Mouse (Mus musculus) gastrocnemius, postnatal 14 days (tissue): Measurements from ENCODE around the gene Sycp3. TPM values are rescaled to one million over a fixed set of nuclear protein-coding genes. Genes with fewer than 3 reads are reported as not detected.
A peak's percentile ranks its signal among the peaks of the same experiment; 100 is the strongest.
"Not testable (repeated sequence)": the region's sequence is repeated elsewhere in the genome, so short reads cannot be mapped to it uniquely, and the experiment has no call there.

Experiments
- DNase-seq: peaks from one replicate; pipeline ENCODE4 v3.0.0; 2021; ENCODE audit warnings: mixed read lengths
- intact Hi-C: fragments of 180-260 bp; cut with DNase I; formaldehyde crosslinking; loops from one replicate; pipeline ENCODE4 v1.15.1; 2025; ENCODE audit warnings: low total_unique reads
- total RNA-seq, 2 experiments: library from RNA; stranded (reverse); gene quantifications; 2 replicates each; pipeline ENCODE4 v1.2.3; 2021

Sycp3 gene
- total RNA-seq, 2 experiments from 2014 or later = not detected

DNA sequence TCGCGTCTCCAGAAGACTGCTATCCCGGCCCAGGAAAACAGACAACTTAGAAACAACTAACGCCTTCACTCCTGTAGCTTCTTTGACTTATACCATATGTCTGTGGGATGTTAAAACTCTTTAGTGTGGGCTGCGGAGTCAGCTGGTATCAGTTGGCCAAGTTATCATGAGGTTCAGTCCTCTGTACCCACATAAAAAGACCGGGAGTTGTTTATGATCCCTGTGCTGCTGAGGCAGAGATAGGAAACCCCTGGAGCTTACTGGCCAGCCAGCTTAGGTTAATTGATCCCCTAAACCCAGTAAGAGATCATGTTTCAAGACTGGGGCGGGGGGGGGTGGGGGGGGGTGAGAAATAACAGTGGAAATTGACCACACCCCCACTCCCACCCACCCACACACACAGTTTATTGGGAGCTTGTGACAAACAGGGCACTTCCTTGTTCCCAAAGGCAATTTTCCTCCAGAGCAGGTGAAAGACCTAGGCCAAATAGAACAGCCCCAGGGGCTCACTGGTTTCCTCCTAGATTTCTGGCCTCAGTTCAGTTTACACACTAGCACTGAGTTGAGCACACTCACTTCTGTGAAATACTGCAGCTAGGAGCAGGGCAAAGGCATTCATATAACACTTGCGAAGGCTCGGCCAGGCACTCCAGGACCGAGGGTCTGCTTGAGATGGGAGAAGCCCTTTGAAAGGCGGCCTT is 37.6 kb downstream of the Sycp3 start:
- intact Hi-C loops = no loop called here
- DNase-seq = no peak

DNA sequence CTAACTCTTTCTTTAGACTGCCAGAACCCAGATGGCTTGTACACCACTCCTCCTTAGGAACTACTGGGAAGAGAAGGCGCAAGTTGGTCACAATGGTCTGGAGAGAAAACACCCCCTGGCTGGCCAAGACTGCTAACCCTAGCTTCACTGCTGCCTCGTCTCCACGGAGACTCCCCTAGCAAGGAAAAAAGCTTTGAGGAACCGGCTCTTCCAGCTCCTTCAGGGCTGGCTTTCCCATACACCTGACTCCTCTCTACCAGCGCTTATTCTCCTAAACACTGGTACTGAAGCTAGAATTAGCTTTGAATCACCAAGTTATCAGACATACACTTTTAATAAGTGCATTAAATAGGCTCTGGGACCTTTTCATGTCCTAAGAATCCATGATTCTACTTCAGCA is 40.6 kb downstream of the Sycp3 start:
- no peak for DNase-seq
- intact Hi-C loops = no loop called here

DNA sequence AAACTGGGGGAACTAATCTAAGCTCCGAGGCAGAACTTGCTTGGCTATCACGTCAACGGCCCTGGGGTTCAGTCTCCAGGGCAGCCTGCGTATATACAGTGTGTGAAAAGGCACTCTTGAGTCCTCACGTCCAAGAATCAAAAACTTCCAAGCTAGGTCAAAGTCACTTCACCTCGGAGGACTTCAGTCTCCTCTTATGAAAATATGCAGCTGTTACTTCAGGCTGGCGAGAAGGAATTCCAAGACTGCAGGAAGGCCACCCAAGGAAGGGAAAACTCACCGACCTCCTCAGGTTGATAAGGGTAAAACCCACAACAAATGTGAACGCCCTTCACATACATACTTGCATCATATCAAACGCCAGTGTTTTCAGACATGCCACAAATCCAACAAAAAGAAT is 42.0 kb downstream of the Sycp3 start:
- DNase-seq = no peak
- intact Hi-C loops = no loop called here

DNA sequence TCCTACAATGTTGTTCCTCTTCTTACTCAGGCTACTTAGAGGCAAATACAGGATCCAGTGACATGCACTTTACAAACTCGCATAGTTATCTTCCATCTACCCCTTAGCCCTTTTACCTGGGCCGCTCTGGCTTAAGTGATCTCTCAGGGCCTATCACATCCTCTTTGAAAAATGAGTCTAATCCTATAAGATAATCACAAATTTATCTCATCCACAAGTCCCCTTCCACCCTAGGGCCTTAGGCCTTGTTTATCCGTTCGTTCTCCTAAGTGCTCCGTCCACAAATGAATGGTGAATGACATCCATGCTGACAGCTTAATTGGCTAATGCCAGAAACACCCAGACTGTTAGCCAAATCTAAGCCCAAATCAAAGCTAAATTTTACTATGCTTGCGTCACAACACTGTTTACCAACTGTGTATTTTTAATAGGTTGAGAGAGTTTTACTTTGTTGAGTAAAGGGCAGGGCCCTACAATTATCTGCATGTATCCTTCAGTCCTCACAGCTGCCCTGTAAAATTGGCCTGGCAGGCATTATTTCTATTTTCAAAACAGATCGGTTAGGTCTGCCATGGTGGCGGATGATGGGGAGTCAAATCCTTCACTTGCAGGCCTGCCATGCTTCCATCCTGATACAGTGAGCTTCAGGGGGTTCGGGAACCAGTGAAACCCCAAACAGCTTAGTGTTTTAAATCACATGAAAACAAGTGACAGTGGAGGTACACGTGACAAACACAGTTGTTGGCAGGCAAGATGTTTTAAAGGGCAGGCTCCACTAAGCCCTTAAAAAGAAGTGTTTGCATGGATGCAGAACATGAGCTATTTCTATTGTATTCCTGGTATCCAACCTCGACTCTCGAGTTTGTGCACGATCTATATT is 42.8 kb downstream of the Sycp3 start:
- intact Hi-C loops = no loop called here
- no peak for DNase-seq

DNA sequence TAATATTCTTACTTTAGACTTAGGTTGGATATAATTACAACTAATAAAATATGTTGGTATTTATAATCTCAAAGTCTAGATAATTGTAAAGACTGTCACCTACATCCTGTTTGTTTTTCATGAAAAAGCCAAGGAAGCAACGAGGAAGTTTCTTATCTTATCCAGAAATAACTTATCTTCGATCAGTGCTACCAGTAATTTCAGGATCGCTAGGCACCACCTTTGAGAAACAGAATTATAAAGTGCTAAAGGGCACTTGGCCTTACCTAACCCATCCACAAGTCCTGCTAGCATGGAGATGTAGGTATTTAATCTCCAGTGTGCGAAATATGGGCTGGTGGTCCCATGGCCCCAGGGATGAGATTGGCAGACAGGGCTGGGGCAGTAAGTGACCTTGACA is 43.5 kb downstream of the Sycp3 start:
- intact Hi-C loops = no loop called here

DNA sequence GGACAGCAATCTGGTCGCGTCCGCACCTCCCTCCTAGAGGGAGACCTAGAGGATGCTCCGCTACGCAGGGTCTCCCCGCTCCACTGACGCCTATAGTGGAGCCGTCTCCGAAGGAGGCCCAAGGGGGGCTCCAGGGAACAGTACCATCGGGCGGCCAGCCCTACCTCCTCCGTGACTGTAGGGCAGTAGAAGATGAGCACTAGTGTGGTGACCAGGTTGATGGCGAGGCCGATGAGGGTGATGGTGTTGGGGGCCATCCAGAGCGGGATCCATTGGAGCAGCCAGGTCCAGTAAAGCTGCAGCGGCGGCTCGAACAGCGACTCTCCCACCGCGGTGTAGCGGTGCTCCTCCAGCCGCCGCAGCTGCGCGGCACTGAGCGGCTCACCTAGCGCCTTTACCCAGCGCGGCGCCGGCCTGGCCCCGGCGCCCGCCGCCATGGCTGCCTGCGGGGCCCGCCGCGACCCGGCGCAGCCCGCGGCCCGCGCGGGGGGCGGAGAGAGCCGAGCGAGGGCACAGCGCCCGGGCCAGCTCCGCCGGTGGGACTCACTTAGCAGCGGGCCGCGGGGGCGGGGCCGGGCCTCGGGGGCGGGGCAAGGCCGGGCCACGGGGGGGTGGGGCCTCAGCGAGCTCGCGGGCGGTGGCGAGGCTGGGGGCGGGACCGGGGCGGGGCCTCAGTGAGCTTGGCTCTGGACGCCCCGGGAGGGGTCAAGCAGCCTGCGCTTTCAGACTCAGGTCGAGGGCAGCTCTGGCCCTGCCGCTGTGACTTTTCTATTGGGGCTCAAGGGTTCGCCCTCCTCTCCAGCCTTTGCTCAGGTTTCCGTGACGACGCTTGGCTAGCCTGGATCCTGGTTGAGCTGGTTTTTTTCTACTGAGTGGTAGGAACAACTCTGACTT is 44.3 kb downstream of the Sycp3 start, which contains the start of gene Chpt1:
Gene Chpt1 (minus strand): TSS at position 653 of the 894 bp plus-strand sequence.
- intact Hi-C loops = no loop called here
- DNase-seq = peak; percentile 92

More for the DNA sequence above, 43.5 kb downstream of the Sycp3 start:
- DNase-seq = no peak

DNA sequence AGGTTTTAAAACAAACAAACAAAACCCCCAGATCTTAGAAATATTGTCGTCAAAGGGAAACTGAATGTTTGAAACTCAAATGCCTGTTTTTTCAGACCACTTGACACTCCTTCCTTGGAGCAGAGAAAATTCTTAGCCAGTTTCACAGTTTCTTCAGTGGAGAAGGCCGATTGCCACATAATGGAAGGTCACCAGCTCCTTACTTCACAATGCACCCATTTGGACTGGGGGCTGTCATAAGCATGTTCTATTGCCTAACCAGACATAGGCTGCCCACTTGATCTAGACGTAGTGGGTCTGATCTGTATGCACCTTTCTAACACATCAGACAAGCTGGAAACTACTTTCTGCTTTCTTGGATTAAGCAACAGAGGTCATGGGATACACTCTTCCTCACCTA is 45.1 kb downstream of the Sycp3 start:
- DNase-seq = no peak
- intact Hi-C loops = no loop called here

DNA sequence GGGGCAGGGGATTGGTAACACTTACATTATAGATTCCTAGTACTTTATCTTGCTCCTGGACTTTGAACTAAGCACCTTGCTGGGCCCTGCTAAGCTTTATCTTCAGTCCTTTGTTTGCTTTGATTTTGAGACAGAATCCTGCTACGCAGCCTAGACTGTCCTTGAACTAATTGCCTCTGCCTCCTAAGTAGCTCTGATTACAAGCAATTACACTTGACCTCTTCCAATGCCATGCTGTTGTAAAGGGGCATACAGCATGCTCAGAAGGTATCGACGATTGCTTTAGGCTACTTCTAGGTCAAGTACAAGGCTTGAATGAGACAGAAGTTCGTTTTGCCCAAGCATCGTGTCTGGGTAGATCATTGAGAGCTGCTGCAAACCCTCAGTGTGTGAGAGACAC is 45.9 kb downstream of the Sycp3 start:
- no peak for DNase-seq
- intact Hi-C loops = no loop called here

DNA sequence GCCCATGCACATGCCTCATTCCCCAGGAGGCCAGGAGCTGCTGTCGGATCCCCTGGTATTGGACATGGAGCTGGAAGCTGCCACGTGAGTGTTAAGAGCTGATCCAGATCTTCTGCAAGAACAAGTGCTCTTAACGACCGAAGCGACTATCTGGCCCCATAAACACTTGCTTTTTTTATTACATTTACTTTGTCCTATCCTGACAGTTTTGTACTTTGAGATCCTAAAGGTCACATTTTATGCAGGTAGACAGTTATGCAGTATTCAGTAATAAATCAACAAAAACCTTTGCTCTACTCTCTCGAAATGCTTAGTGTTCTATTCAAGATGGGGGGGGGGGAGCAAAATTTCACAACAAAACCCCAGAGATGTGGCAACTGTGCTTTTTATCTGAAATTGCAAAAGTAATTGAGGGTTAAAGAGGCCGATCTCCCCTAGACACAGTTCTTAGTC is 48.3 kb downstream of the Sycp3 start:
- intact Hi-C loops = no loop called here
- no peak for DNase-seq

DNA sequence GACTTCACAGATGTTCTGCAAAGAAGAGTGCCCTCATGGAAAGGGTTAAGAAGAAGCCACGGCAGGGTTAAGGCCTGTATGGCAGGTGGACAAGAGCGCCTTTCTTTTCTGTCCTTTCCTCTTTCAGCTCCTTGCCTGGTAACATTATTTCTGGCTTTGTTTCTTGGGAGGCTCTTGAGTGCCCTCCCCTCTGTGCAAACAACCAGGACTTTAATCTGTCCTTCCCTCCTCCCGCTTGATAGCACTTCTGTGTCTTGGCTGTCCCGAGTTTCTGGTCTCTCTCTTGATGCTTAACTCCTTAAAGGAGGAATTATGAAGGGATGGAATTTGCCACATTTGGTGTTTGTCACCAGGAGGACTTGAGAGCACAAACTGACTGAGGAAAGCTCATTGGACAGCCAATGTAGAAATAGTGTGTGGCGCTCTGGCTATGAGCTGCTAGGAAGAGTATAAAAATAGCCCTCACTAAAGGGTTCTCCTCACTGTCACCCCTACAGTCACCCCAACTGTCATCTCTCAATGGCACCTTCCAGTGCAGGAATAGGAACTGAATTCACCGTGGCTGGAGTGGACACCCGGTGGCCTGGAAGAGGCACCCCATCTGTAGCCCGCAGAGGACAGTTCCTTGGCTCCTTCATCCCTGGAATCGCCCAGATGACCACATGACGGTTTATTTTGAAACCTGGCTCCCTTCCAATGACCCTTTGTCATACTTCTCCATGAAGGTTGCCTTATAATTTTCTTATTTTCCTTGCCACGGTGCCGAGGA is 51.3 kb downstream of the Sycp3 start:
- intact Hi-C loops = no loop called here

DNA sequence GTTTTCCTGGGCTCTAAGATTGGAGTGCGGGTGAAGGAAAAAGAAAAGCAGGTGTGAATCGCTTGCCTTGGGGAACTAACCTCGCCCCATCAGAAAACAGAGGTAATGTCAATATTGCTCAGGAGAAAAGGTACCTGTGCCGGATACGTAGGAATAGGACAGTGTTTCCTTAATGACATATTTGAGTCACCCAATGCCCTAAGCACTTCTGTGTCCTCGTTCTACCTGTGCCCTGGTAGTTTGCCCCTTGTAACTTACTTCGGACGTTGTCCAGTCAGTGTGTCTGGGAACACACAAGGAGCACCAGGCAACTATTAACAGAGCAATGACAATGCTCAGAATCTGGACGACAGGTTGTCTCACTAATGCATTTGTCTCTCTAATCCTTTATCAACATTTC is 52.0 kb downstream of the Sycp3 start:
- DNase-seq = no peak
- intact Hi-C loops = no loop called here

More for the DNA sequence above, 51.3 kb downstream of the Sycp3 start:
- peak; percentile 12 for DNase-seq

DNA sequence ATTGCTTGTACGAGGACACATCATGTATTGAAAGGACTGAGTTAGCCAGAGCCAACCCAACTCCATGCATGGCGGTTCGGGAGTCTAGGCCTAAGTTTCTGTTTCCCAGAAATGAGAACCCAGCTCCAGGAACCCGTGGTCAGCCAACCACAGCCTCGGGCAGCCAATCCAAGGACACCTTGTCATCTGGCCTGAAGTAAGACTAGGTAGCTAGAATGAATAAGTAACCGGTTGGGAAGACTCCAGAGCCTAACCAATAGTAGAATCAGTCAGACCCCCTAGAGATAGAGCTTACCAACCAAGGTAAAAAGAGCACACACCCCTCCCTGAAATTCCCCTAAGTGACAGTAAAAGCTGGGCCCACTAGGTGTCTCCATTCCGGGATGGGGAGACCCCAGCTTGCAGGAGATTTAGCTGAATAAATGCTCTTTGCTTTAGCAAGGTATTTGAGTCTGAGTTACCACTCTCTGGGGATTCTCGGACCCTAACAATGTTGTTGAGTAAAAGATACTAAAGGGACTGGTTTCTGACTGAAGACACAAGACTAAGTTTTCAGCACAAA is 54.3 kb downstream of the Sycp3 start:
- intact Hi-C loops = no loop called here

DNA sequence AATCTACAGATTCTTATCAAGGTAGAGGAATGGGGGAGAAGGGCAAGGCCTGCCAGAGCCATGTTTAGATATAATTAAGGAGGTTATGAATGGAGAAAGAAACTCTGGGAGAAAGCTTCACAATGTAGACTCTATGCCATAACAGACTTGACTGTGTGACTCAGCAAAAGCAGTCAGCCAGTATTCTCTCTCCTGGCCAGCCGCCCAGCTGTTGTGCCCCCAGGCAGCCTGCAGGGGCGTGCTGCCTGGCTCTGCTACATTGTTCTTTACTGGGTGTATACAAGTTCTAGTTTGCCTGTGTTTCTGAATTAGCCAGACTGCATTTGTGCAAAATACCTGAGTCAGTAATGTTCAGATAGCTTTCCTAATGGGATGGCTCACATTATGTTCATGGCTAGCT is 55.1 kb downstream of the Sycp3 start:
- intact Hi-C loops = no loop called here
- DNase-seq = peak; percentile 70

More for the DNA sequence above, 54.3 kb downstream of the Sycp3 start:
- DNase-seq = no peak

DNA sequence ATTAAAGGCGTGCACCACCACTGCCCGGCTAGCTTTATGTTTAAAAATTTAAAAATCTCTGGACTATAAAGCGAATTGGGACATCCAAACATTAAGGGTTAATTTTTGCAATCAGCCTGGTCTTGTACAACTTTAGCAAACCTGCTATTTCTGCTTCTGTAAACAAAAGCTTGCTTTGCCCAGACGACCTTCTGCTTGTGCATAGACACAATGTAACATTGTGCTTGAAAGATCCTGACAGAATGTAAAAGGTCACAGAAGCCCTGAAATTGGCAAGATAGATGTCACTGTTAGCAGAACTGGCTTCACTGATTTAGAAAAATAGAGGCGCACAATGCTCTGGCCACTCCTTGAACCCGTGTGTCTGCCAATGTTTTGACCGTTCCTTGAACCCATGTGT is 55.7 kb downstream of the Sycp3 start:
- intact Hi-C loops, DNase-seq: not testable (repeated sequence)

DNA sequence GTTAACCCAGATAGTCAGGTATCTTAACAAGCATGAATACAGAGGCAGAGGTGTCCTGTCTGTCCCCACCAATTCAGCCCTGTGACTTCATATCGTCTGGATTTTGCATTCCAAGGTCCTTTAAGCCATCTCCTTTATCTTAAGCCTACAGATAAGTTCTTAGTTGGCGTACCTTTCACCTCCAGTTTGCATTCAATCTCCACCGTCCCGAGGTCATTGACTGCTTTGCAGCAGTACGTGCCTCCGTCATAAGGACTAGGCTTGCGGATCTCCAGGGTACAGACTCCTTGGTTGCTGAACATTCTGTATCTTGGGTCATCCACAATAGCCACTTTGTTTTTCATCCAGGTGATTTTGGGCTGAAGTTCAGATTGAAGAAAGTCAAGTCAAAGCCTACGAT is 63.4 kb downstream of the Sycp3 start:
- intact Hi-C loops = no loop called here
- no peak for DNase-seq
